Mouse (Mus musculus): Measurements from ENCODE around the gene Ankrd63. TPM values are rescaled to one million over a fixed set of nuclear protein-coding genes. Genes with fewer than 3 reads are reported as not detected.

The Ankrd63 gene
- polyA plus RNA-seq, 1 experiment from 2014 or later = 0.05 TPM

GRCm38 (mm10) chr2:118747301-118747960 is 43.7 kb upstream of the Ankrd63 start:
- peaks cover 32% of the 10 kb centered on the region for H3K4me1 ChIP-seq (ENCODE audit: insufficient read depth, low read depth, low read length)
- WGBS = 15% methylated on average over 10 of the region's 10 CpGs
- peak overlapping the region; percentile 99 for H3K4me2 ChIP-seq (replicated peaks; ENCODE audit: low read depth, low read length)
- 0 out of 2 replicates have a peak, but pooled peaks cover 8% of the 10 kb centered on the region for H3K36me3 ChIP-seq (ENCODE audit: insufficient read depth, low read length)
- peak overlapping the region; percentile 29; the same call in 1 of the 2 replicates for H3K9ac ChIP-seq (replicated peaks; ENCODE audit: low read depth)
- peak overlapping the region; percentile 11; the same call in 1 of the 2 replicates for H3K27ac ChIP-seq (ENCODE audit: low read length)
- peak; percentile 66 for DNase-seq (ENCODE audit: low spot score)
- peak overlapping the region; percentile 84 for H3K4me3 ChIP-seq (ENCODE audit: low read depth, low read length)
- ATAC-seq = no peak
- H3K27me3 ChIP-seq (replicated peaks; ENCODE audit: insufficient read depth, low read length) = no peaks in the 10 kb centered on the region
- TF ChIP-seq EP300 (IDR thresholded peaks at IDR 0.05) (peak; percentile 29; the same call in 1 of the 2 replicates), CTCF (IDR thresholded peaks at IDR 0.05) (no peak)
- no peaks in the 10 kb centered on the region for H3K9me3 ChIP-seq (ENCODE audit: low read length)

DNA sequence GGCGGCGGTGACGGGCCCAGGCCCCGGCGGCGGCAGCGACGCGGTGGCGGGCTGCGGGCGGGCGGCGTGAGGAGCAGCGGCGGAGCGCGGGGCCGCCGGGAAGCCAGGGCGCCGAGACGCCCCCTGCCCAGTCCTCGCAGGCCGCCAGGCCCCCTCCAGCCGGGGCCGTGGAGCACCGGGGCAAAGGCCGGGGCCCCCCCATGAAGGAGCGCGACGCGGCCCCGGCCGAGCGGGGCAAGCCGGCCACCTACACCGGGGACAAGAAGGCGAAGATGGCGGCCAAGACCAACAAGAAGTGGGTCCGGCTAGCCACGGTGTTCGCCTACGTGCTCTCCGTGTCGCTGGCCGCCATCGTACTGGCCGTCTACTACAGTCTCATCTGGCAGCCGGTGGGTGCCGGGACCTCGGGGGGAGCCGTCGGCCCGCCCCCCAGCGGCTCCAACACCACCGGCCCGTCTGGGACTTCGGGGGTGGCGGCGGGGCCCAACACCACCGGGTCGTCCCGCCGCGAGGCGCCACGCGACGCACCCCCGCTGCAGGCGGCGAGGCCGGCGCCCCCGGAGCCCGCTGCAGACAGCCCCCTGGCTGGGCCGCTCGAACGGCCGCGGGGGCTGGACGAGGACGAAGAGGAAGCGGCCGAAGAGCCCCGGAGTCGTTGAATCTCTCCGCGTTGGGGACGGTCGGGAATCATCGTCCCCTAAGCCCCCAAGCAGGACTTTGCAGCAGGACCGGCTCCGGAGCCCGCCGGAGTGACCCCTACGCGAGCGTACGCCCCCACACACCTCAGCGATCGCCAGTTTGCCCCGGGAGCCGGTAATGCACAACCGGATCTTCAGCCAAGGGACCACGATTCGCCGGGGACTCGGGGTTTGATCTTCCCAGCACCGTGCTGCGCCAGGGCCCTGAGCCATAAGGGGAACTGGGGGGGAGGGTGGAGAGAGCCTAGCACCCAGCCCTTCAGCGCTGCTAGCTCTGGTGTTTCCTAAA is 42.4 kb upstream of the Ankrd63 start:
- H3K27me3 ChIP-seq (replicated peaks; ENCODE audit: insufficient read depth, low read length) = no peaks in the 10 kb centered on the region
- H3K27ac ChIP-seq (ENCODE audit: low read length) = peak overlapping the region; percentile 85
- WGBS = 1% methylated on average over 68 of the region's 113 CpGs
- DNase-seq (ENCODE audit: low spot score) (peak; percentile 53), ATAC-seq (peak; percentile 37)
- peaks cover 31% of the 10 kb centered on the region for H3K4me1 ChIP-seq (ENCODE audit: insufficient read depth, low read depth, low read length)
- H3K4me2 ChIP-seq (replicated peaks; ENCODE audit: low read depth, low read length) = peak overlapping the region; percentile 99
- H3K4me3 ChIP-seq (ENCODE audit: low read depth, low read length) = peak overlapping the region; percentile 84
- peak overlapping the region; percentile 78 for H3K9ac ChIP-seq (replicated peaks; ENCODE audit: low read depth)
- H3K36me3 ChIP-seq (ENCODE audit: insufficient read depth, low read length) = 0 out of 2 replicates have a peak, but pooled peaks cover 8% of the 10 kb centered on the region
- TF ChIP-seq CTCF (IDR thresholded peaks at IDR 0.05) = no peak
- TF ChIP-seq EP300 (IDR thresholded peaks at IDR 0.05) = no peak
- no peaks in the 10 kb centered on the region for H3K9me3 ChIP-seq (ENCODE audit: low read length)

GRCm38 (mm10) chr2:118745232-118745884 is 41.6 kb upstream of the Ankrd63 start, which contains the start of gene Inafm2:
Gene Inafm2 (plus strand): TSS chr2:118745758.
- peak within 1 kb of the TSS; percentile 85 for H3K27ac ChIP-seq (ENCODE audit: low read length)

DNA sequence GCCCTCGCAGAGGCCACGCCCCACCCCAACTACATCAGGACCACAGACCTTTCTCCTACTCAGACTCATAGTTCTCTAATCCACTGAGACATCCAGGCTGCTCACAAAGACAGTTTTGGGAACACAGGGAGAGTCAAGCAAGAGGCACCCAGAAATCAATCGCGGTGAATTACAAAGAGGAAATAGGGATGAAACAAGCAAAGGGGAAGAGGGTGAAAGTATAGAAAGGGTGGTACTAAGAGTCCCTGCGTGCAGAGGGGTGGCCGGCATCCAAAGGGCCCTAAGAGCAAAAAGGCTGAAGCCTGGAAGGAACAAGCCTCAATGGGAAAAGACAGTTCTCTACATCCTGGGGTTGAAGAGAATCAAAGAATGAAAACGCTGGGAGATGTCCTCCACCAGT is 40.9 kb upstream of the Ankrd63 start:
- Histone ChIP-seq H3K4me3 (ENCODE audit: low read depth, low read length) (no peak overlapping the region), H3K9me3 (ENCODE audit: low read length) (no peaks in the 10 kb centered on the region), H3K9ac (replicated peaks; ENCODE audit: low read depth) (no peak overlapping the region), H3K4me2 (replicated peaks; ENCODE audit: low read depth, low read length) (peak overlapping the region; percentile 99; the same call in 1 of the 2 replicates), H3K4me1 (ENCODE audit: insufficient read depth, low read depth, low read length) (peaks cover 28% of the 10 kb centered on the region), H3K27me3 (replicated peaks; ENCODE audit: insufficient read depth, low read length) (no peaks in the 10 kb centered on the region), H3K36me3 (ENCODE audit: insufficient read depth, low read length) (0 out of 2 replicates have a peak, but pooled peaks cover 8% of the 10 kb centered on the region), H3K27ac (ENCODE audit: low read length) (no peak overlapping the region)
- DNase-seq (ENCODE audit: low spot score) = no peak
- no peak for ATAC-seq
- 8% methylated on average over 7 of the region's 7 CpGs for WGBS
- TF ChIP-seq EP300 (IDR thresholded peaks at IDR 0.05) (no peak), CTCF (IDR thresholded peaks at IDR 0.05) (no peak)

More at GRCm38 (mm10) chr2:118745232-118745884, 41.6 kb upstream of the Ankrd63 start, which contains the start of gene Inafm2:
- Histone ChIP-seq H3K27me3 (replicated peaks; ENCODE audit: insufficient read depth, low read length) (no peaks in the 10 kb centered on the region), H3K9me3 (ENCODE audit: low read length) (no peaks in the 10 kb centered on the region), H3K36me3 (ENCODE audit: insufficient read depth, low read length) (0 out of 2 replicates have a peak, but pooled peaks cover 8% of the 10 kb centered on the region), H3K4me2 (replicated peaks; ENCODE audit: low read depth, low read length) (peak within 1 kb of the TSS; percentile 99), H3K4me1 (ENCODE audit: insufficient read depth, low read depth, low read length) (peaks cover 30% of the 10 kb centered on the region), H3K9ac (replicated peaks; ENCODE audit: low read depth) (peak within 1 kb of the TSS; percentile 78), H3K4me3 (ENCODE audit: low read depth, low read length) (peak within 1 kb of the TSS; percentile 84)
- ATAC-seq (peak; percentile 95), DNase-seq (ENCODE audit: low spot score) (peak; percentile 97)
- under 1% methylated on average over 41 of the region's 57 CpGs for WGBS
- TF ChIP-seq CTCF (IDR thresholded peaks at IDR 0.05) = no peak
- no peak for TF ChIP-seq EP300 (IDR thresholded peaks at IDR 0.05)

- Histone ChIP-seq H3K27ac (ENCODE audit: low read length) (no peak overlapping the region), H3K4me2 (replicated peaks; ENCODE audit: low read depth, low read length) (no peak overlapping the region), H3K9me3 (ENCODE audit: low read length) (no peaks in the 10 kb centered on the region), H3K36me3 (ENCODE audit: insufficient read depth, low read length) (no peaks in the 10 kb centered on the region), H3K4me1 (ENCODE audit: insufficient read depth, low read depth, low read length) (peaks cover 22% of the 10 kb centered on the region), H3K4me3 (ENCODE audit: low read depth, low read length) (no peak overlapping the region), H3K9ac (replicated peaks; ENCODE audit: low read depth) (no peak overlapping the region), H3K27me3 (replicated peaks; ENCODE audit: insufficient read depth, low read length) (no peaks in the 10 kb centered on the region)
- TF ChIP-seq CTCF (IDR thresholded peaks at IDR 0.05) (peak; percentile 91), EP300 (IDR thresholded peaks at IDR 0.05) (no peak)
- ATAC-seq = no peak
- 20% methylated on average over 8 of the region's 8 CpGs for WGBS
- DNase-seq (ENCODE audit: low spot score) = peak; percentile 90
These were observed 39.6 kb upstream of the Ankrd63 start for GRCm38 (mm10) chr2:118743261-118743943.
